Mouse (Mus musculus) fibroblast of lung, adult 2 months (primary cell): Measurements from ENCODE around the gene Ccnc.
"Not testable (repeated sequence)": the region's sequence is repeated elsewhere in the genome, so short reads cannot be mapped to it uniquely, and the experiment has no call there.

Experiments used
- DNase-seq: peaks from one replicate; pipeline ENCODE4 v3.0.0-alpha.2; 2011; ENCODE audit warnings: low read depth

The Ccnc gene

DNA sequence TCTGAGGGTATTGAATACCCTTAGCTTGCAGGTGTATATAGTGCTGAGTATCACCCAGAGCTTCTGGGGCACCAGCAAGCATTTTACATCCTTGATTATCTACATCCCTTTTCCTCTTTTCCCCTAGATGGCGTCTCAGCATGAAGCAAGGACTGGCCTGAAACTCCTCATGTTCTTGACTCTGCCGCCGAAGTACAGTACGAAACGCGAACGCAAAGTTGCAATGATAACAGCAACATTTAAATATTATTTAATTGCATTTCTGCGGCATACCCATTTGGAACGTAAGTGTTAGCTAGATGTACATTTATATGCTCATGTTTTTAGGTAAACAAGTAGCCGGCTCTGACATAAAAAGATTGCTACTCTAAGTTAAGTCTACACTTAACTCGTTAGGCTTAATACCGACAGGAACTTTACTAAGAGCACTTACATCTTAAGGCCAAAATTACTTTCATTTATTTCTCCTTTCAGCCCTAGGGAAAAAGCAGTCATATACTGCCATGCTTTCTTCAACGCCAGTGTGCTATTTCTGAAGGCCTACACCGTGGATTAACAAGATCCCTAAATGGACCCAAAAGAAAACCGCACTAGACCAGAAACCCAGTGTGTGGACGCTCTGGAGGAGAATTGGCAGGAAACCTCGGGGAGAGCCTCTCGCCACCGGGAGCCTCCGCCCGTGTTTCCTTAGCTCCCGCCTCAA is 438 bp upstream of the Ccnc start:
- peak; percentile 26 for DNase-seq

DNA sequence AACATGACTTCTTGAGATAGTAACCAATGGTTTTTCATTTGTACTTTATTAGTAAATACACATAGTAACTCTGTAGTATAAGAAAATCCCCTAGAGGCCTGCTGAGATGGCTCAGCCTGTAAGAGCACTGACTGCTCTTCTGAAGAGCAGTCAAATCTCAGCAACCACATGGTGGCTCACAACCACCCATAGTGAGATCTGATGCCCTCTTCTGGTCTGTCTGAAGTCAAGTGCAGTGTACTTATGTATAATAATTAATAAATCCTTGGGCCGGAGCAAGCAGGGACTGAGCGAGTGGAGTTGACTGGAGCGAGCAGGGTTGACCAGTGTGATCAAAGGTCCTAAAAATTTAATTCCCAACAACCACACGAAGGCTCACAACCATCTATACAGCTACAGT is 11.7 kb downstream of the Ccnc start:
- no peak for DNase-seq

DNA sequence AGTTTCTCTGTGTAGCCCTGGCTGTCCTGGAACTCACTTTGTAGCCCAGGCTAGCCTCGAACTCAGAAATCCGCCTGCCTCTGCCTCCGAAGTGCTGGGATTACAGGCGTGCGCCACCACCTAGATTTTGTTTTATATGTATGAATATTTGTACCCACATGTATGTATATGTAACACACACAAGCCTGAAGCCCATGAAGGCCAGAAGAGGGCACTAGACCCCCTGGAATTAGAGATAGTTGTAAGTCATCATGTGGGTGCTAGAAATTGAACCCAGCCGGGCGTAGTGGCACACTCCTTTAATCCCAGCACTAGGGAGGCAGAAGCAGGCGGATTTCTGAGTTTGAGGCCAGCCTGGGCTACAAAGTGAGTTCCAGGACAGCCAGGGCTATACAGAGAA is 16.6 kb downstream of the Ccnc start:
- DNase-seq: not testable (repeated sequence)

DNA sequence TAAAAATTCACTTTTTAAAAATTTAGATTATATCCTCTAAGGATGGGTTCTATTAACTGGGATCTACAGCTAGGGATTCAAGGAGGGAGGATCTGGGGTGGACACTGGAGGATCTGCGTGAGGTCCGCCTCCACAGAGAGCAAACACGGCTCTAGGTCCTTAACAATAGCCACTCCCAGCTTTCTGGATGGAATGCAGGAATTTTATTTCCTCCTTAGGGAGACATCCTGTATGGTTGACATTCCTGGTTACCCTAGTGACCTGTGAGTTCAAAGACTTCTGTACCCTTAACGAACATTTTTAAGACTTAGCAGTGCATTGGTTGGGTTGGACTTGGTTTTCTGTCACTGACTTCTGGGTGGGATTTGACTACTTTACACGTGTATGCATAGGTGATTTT is 18.2 kb downstream of the Ccnc start:
- DNase-seq: no peak

DNA sequence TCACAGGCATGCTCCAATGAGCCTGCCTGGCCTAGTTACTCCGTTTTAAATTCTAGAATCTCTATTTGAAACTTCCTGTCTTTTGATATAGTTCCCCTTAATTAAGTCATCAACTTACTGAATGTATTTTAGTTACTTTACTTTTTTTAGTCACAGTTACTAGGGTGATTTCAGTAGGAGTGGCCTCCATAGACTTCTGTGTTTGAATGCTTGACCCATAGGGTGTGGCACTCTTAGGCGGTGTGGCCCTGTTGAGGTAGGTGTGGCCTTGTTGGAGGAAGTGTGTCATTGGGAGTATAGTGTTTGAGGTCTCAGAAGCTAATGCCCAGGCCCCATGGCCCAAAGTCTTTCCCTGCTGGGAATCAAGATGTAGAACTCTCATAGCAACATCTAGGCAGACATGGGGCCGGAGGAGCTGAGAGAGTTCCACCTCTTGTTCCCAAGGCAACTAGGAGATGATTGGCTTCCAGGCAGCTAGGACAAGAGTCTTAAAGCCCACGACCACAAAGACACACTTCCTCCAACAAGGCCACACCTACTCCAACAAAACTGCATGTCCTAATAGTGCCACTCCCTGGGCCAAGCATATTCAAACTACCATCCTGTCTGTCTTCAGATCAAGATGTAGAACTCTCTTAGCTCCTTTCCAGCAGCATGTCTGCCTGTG is 27.8 kb downstream of the Ccnc start:
- DNase-seq: no peak

- DNase-seq: no peak
These were observed 31.4 kb downstream of the Ccnc start for GRCm38 (mm10) chr4:21758860-21759259.

DNA sequence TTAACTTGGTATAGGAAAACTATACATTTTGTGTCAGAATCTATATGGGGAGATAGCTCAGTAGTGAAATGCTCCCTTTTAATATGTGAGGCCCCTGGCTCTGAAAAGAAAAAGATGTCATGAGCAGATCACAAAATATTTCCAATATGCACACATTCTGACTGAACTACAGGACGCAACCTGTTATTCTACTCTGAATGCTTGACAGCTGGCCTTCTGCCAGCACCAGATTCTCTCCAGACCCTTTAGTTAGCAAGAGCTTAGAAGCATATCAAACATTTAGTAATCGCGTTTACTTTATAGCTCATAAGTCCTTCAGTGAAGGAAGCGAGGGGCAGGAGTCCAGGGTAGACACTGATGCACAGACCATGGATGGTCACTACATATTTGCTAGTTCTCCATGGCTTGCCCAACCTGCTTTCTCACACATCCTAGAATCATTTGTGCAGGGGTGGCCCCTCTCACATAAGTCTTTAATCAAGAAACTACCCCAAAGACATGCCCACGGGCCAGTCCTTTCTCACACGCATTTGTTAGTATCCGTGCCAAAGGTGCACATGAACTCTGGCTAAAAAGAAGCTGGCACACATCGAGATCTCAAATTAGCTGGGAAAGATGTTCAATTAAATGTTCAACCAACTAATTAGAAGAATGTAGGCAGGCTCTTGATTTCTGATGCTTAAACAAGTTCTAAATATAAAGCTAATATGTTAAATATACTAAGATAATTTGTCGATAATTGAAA is 34.1 kb downstream of the Ccnc start:
- DNase-seq: no peak

- DNase-seq: no peak
These were observed 36.3 kb downstream of the Ccnc start for GRCm38 (mm10) chr4:21763827-21764226.

- no peak for DNase-seq
These were observed 38.8 kb downstream of the Ccnc start for GRCm38 (mm10) chr4:21766171-21766862.

DNA sequence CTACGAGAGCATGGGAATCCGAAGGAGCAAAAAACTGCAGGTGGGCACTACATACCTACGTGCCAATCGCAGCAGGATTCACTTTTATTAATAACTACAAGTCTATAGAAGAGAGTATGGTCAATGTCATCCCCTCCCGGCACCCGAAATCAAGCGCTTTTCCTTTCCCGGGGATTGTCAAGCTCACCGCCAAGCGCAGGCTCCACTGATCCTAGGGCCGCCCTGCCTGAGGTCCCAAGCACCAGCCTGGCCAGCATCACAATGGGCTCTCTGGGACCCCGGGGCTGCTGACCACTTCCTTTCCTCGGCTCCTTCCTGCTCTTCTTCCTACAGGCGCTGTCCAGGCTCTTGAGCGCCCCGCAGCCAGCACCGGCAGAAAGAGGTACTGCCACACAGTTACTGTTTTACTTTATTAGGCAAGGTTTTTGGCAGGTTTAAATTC is 39.4 kb downstream of the Ccnc start, which contains the start of the genes Usp45 and Tstd3:
Usp45 (plus strand) TSS at position 294 of the 442 bp plus-strand sequence.
Tstd3 (minus strand) TSS at position 350 of the 442 bp plus-strand sequence.
- peak; percentile 61 for DNase-seq

- DNase-seq: no peak
These were observed 43.6 kb downstream of the Ccnc start for GRCm38 (mm10) chr4:21771064-21771463.

- no peak for DNase-seq
These were observed 44.8 kb downstream of the Ccnc start for GRCm38 (mm10) chr4:21772306-21772705.

DNA sequence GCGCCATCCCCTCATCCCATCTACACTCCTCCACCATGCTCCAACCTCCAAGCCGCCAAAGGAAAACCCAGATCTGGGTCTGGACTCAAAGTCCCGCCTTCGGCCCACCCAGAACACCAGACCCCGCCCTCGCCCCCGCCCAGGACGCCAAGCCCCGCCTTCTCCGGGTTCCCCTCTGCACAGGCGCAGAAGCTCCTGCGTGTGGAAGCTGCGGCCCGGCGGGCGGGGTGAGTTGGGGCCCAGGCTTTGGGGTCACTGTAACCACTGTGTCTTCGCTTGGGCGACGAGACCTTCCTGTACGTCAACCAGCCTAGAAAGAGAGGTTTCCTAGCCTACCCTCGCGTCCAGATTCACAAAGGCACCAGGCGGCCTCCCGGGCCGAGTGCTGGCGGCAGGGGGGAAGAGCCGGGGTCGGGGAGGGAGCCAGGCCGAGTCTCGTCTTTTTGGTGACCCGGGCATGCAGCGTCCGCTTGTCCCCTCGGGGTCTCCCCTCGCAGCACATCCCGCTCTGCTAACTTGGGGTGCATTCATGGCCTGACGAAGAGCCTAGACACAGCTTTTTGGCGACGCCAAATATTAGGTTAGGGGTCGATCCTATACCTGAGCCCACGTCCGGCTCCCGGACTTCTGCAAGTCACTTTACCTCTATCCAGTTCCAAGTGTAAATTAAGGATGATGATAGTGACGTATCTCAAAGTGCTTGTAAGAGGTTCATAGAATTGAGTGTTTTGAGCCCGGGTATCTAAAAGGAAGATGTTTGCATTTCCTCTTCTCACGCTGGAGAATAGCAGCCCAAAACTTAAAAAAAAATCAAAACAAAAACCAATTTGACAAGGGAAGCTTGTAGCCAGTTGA is 48.8 kb downstream of the Ccnc start:
- DNase-seq: peak; percentile 62

DNA sequence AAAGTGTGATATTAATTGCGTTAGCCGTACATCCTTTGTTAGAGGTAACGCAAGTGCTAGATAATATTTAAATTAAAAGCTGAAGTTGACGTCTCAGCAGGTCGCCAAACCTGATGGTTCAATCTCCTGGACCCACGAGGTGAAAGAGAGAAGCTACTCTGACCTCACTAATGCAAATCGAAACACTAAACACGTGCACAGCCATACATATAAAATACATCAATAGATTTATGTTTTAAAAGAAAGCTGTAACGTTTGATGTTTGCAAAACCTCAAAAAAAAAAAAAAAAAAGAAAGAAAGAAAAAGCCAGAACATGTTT is 49.4 kb downstream of the Ccnc start:
- DNase-seq: no peak

- DNase-seq: no peak
These were observed 53.6 kb downstream of the Ccnc start for GRCm38 (mm10) chr4:21780816-21781726.

DNA sequence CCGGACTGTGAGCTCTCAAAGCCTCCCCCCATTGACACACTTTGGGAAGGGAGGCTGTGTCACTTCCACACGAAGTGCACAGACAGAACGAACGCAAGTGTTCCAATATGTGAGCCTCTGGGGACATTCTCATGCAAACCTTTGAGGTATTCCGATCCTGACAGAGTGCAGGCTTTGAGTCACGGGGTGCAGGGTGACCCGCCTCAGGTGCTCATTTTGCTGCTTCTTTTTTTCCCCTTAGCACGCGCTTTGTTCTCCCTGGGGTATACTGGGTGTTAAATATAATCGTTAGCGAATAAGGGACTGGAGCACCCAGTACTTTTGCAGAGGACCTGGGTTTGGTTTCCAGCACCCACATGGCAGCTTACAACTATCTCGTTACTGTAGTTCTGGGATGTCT is 58.8 kb downstream of the Ccnc start:
- no peak for DNase-seq

GRCm38 (mm10) chr4:21788903-21789302 is 61.4 kb downstream of the Ccnc start:
- DNase-seq: no peak

- no peak for DNase-seq
These were observed 62.3 kb downstream of the Ccnc start for GRCm38 (mm10) chr4:21789836-21790235.

DNA sequence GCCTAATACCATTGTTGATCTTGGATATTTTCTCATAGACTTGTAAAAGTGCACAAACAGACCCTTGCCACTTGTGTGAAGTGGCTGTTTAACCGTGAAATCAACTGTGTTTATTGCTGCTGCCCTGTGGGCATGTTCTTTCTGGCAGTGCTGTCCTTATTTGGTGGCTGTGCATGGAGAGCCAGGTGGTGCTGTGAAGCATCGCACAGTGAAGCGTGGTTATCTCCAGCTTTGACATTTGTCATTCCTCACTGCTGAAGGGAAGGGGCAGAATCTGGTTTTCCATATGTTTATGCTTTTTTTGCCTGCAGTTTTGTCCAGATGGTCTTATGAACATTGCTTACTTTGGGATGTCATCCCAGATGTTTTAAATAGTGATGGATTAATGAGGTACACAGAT is 66.1 kb downstream of the Ccnc start:
- DNase-seq: no peak

- DNase-seq: no peak
These were observed 73.5 kb downstream of the Ccnc start for GRCm38 (mm10) chr4:21801013-21801412.
